Mouse (Mus musculus): ENCODE data around the gene Minpp1. TPM values are rescaled to one million over a fixed set of nuclear protein-coding genes. Genes with fewer than 3 reads are reported as not detected.

Minpp1 gene
- polyA plus RNA-seq, 1 experiment from 2014 or later, result 66.4 TPM

DNA sequence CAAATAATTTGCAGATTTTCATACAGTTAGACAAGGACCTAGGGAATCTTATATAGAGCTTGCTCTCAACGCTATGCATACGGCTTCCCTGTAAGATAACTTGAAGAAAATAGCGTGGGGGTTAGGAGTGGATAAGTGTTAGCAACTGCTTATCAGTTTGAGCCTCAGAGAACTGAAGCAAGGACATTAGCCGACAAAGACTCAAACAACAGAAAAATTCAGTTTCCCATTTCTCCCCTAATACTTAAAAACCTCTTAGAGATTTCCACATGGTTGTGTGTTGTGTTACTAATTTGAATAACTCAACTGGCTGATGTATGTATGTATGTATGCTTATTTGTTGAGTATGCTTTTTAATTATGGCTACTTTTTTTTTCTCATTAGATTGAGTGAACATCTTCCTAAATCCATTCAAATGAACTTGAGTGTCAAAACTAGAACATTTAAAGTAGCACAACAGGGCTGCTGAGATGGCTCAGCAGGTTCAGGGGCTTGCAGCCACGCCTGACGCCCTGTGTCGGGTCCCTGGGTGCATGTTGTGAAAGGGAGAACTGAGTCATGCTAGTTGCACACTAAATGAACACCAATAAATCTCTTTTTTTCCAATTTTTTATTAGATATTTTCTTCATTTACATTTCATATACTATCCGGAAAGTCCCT lies 2.2 kb downstream of the Minpp1 start:
- no peak for DNase-seq (ENCODE audit: low spot score)

DNA sequence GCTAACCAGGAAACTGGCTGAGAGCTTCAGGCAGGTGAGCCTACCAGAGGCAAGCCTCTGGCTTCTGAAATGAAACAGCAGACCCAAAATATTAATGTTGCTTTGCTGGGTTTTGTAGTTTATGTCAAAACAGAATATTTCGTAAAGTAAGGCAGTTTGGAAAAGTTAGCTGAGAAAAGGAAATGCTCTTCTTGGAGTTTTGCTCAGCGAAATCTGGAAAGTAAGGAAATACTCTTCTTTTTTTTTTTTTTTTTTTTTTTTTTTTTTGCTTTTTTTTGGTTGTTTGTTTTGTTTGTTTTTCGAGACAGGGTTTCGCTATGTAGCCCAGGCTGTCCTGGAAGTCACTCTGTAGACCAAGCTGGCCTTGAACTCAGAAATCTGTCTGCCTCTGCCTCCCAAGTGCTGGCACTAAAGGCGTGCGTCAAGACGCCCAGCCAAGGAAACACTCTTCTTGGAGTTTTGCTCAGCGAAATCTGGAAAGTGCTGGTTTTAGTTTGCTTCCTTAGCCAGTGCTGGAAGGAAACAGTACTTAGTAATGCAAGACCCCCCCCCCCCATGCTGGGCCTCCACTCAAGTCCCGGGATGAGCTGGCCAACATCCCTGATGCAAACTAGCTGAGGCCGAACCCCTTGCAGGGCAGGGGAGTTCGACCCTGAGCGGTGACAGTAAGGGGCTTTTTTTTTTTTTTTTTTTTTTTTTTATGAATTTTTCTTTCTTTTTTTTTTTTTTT lies 3.8 kb downstream of the Minpp1 start:
- no peak for DNase-seq (ENCODE audit: low spot score)

DNA sequence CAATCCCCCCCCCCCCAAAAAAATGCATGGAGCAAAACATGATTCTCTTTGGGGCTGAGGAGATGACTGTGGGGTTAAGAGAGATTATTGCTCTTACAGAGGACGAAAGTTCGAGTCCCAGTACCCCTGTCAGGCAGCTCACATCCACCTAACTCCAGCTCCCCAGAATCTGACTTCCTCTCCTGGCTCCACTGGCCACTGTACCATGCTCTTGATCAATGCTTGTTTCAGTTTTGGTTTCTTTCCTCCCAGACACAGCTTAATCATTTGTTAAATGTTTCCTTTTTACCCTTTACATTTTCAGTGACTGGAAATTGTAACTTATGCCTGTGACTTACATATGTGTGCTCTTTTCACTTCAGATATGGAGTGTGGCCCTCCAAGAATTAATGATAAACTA lies 5.4 kb downstream of the Minpp1 start:
- no peak for DNase-seq (ENCODE audit: low spot score)

DNA sequence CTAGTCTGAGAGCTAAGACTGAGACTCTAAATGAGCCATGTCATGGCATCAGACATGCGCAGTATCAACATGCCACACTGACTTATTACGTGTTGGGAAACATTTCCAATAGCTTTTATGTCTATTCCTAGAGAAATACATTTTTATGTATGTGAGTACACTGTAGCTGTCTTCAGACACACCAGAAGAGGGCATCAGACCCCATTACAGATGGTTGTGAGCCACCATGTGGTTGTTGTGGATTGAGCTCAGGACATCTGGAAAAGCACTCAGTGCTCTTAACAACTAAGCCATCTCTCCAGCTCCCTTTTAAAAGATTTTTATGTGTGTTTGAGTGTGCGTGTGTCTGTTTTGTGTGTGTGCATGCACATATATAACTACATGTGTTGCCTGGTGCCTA lies 6.8 kb downstream of the Minpp1 start:
- no peak for DNase-seq (ENCODE audit: low spot score)

DNA sequence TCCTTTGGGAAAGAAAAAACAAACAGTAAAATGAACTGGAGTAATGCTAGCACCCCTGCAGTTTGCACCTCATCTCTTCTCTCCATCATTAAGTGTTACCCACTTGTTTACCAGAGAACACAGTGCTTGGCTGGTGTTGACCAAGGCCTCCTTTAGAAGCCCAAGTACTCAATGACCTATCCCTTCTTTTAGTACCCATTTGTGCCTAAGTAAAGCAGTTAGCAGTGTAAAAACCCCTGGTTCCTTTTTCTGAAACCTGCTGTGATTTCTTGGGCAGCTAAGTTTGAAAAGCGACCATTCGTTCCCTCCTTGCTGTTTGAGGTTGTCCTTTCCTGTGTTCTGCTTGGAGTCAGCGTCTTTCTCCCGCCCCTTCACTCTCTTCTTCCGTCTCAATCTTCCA lies 7.4 kb downstream of the Minpp1 start:
- DNase-seq (ENCODE audit: low spot score), result no peak

DNA sequence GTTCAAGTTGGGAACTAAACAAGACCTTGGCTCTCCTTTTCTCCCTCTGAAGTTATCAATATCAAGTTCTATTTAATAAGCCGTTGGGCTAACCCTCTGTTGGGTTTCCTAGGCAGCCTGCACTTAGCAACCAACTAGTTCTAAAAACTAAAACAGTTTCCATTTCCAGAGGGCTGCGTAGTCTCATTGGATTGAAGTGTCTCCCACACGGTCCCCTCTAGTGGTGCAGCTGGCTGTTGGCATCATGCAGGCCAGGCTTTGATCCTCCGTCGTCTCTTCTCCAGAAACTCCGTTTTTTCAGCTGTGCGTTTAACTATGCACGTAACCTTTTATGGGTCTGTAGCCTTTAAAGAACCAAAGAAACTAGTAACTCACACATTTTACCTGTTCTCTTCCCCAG lies 7.9 kb downstream of the Minpp1 start:
- DNase-seq (ENCODE audit: low spot score), result no peak

DNA sequence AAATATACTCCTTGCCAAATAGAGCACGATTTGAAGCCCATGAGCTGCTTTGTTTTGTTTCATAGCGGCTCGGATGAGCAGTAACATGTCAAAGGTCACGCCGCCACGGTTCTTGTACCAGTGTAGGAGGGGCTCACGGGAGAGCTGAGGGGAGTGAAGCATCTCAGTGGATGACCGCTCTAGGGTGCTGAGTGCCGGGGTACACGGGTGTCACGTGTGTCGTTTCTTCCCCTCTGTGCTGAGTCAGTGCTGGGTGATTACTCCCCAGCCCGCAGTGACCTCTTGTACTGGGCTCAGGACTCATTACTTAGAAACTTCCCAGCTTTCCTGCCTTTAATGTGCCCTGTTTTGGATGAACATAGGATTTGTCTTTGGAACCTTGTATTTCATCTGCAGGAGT lies 9.0 kb downstream of the Minpp1 start:
- no peak for DNase-seq (ENCODE audit: low spot score)

DNA sequence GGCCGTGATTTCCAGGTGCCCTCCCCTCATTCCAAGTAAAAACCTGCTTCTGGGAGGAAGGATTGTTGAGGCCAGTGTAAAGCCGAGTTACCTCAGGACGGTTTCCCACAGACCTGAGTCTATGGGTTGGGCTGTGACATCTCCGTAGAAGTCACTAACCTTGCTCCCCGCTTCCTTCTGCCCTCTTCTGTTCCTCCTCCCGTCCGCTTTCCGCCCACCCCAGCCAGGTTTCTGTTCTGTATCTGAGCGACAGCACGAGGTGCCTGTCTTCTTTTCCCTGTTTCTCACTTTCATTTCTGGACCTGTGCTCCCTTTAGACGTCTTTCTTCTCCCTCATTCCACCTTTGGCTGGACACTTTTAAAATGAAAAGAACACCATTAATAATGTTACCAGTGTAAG lies 9.5 kb downstream of the Minpp1 start:
- no peak for DNase-seq (ENCODE audit: low spot score)

DNA sequence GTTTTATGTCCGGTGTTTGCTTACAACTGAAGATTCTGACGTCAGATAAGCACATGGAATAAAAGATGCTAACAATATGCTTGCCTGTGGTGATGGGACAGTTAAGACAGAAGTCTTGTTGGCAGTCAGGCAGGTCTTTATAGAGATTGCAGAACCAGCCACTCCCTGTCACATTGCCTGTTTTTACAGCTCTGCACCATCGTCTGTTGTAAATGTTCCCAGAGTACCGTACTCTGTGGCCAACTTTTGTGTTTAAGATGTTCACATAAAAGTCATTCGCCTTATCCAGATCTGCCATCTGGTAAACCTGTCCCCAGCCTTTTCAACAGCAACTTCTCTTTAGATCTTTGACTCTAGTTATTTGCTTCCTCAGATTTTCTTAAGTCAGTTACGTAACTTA lies 11.8 kb downstream of the Minpp1 start:
- DNase-seq (ENCODE audit: low spot score), result peak; percentile 40

DNA sequence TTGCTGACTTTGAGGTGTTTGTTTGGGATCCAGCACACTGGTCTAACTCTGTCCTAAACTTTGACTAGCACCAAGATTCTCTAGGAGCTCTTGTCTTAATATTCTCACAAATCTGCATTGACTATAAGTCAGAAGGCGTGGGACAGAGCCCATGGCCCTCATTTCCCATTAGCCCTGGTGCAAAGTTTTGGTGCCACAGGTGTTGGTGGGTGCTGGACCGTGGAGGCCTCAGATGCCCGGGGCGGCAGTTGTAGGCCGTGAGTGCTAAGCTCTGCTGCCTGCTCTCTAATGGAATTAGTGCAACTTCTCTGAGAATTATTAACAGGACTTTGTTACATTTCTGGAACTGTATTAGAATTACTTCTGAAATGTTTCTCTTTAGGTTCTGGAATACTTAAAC lies 12.4 kb downstream of the Minpp1 start:
- no peak for DNase-seq (ENCODE audit: low spot score)

DNA sequence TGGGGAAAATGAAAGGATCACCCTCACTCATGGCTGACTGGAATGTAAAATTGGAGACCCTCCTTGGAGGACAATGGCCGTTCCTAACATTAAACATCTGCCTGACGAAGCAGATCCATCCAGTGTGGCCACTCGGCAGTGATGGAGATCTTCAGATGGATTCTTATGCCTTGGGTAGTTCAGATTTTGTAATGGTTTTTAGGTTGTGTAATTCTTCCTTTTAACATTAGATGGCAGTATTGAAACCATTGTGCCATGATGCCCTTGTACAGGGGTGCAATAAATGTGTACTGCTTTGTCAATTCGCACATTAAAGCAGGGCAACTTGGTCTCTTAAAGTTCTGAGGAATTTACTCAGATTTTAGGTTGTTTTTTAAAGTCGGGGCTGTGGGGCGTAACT lies 15.8 kb downstream of the Minpp1 start:
- peak; percentile 51 for DNase-seq (ENCODE audit: low spot score)

DNA sequence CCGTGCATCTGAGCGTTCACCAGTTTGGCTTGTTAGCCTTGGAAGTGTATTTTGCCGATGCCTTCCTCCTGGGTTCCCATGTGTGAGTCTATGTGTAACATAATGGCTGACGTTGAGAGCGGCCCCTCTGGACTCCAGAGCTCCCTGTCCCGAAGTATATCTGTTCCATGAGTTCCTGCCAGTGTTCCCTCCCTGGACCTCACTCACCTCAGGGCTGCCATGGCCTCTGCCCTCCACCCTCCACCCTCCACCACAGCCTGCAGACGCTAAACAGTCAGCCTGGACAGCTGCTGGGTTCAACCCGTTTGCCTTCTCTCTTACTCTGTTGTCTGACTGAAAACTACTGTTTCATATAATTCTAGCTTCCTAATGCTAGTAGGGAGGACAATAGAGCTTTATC lies 20.5 kb downstream of the Minpp1 start:
- no peak for DNase-seq (ENCODE audit: low spot score)

DNA sequence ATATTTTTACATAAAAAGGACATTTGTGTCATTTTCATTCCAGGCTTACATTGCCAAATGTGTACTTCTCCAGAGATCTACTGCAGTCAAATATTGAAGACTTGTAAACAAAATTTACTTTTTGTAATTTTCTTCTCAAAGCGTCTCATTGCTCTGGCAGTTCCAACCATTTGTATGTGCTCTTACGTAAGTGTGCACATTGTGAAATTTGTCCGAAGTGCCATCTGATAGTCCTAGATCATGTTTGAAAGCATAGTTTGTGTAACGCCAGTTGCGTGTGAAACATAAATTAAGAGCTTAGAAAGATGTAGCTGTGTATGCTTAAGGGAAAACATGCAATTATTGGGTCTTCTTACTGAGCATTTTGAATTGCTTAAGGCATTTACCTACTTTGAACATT lies 20.9 kb downstream of the Minpp1 start:
- no peak for DNase-seq (ENCODE audit: low spot score)

DNA sequence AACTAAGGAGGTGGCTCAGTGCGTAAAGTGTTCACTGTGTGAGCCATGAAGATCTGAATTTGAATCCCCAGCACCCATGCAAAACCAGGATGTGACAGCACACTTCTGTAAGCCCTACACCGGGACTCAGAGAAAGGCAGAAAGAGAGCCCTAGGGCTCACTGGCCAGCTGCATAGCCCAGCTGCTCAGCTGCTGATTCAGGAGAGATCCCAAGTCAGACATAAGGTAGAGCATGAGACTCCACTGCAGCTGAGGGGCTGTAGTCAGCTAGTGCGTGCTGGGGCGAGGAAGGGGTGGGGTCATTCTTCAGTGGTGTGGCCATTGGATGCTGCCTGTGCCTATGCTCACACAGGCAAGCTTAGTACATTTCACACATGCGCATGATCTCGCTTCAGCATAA lies 21.5 kb downstream of the Minpp1 start:
- DNase-seq (ENCODE audit: low spot score), result no peak

DNA sequence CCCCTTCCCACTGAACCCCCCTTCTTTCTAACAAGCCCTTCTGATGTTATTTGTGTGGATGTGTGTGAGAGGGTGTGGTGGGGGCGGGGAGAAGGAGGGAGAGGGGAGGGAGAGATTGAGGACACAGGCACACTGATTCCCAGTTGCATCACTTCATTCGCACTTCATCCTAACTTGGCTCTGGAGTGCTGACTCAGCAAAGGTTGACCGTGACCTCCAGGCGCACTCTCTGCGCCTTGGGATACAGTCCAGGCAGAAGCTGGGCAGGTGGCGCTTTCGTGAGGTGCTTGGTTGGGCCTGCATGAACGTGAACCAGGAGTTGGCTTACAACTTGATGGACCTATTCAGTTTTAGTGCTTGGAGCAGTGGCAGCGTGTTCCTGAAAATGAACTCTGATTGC lies 22.0 kb downstream of the Minpp1 start:
- no peak for DNase-seq (ENCODE audit: low spot score)

DNA sequence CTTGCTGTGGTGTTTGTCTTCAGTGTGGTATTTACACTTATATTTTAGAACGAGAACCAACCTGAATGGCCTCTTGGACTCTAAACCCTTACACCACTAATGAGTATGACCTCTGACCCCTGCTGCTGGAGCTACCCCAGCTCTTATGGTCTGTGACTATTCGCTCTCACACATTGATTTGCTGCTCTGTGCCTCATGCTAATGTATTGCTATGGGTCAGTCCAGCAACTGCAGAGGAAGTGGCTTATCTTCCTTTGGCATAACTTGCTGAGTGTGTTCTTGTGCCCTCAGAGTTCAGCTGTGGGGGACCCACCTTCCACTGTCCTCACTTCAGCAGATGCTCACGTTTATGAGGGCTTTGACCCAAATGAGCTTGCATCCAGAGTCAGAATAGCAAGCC lies 24.7 kb downstream of the Minpp1 start:
- no peak for DNase-seq (ENCODE audit: low spot score)

DNA sequence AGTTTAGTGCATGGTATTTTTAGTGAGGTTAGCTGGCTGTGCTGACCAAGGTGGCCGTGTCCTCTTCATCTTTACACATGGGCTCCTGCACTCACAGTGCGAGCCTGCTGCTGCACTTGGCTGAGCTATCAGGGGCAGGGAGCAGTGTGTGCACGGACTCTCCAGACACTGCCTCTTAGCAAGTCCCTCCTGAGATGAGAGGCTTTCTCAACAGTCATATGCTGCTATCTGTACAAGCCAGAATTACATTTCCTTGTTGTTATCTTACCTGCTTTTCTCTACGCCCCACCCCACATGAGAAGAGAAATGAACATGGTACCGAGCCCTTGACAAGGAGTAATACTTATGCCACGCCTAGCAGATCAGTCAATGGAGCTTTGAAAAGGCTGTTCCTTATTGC lies 25.4 kb downstream of the Minpp1 start:
- DNase-seq (ENCODE audit: low spot score), result no peak

DNA sequence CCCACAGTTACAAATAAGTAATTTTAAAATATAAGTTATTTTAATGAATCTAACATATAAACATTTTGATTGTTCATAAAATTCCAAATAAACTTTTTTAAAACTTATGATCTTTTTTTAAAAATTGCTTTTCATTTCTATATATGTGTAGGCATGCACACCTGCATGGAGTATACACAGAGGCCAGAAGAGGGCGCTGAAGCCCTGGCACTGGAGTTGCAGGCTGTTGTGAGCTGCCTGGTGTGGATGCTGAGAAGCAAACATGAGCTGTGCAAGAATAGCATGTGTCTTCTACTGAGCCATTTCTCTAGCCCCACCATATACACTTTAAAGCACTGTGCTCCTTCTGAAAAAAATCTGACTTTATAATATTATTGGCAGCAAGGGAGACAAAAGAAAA lies 26.9 kb downstream of the Minpp1 start:
- DNase-seq (ENCODE audit: low spot score), result peak; percentile 41

DNA sequence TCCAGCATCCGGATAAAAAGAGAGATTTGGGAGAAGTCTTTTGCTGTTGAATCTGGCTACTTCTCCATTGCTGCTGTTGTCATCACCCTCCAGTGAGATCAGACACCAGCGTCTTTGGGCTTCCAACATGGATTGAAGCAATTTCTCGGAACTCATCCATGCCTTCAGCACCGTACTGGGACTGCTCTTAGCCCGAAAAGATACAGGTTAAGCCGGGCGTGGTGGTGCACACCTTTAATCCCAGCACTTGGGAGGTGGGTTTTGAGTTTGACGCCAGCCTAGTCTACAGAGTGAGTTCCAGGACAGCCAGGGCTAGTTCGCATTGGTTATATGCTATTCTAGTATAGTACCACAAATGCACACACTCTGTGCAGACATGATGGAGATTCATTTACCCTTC lies 31.0 kb downstream of the Minpp1 start:
- DNase-seq (ENCODE audit: low spot score), result no peak

DNA sequence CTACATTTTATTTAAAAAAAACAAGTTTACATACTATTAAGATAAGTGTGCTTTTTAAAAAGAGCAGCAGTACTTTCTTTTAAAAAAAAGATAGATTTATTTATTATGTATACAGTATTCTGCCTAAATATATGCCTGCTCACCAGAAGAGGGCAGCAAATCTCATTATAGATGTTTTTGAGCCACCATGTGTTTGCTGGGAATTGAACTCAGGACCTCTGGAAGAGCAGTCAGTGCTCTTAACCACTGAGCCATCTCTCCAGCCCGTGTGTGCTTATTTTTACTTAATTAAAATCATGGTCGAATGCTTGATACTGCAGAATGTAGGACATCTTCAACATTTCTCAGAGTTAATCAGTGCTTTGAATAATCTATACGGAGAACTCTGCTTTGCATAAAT lies 35.9 kb downstream of the Minpp1 start:
- no peak for DNase-seq (ENCODE audit: low spot score)

DNA sequence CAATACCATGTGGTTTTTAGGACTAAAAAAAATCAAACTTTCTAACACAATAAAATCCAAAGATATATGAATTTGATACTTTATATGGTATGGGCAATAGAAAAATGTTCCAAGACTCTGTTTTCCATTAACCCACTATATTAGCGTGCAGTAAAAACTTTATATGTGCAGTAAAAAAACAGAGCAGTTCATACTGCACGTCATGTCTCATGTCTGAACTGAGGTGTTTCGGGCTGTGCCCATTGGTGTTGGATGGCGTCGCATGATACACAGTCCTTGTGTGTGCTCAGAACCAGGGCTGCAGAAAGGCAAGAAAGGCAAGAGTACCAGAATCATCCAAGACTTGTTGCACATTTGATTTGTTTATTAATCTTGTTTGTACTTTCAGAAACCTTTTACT lies 36.7 kb downstream of the Minpp1 start:
- no peak for DNase-seq (ENCODE audit: low spot score)

DNA sequence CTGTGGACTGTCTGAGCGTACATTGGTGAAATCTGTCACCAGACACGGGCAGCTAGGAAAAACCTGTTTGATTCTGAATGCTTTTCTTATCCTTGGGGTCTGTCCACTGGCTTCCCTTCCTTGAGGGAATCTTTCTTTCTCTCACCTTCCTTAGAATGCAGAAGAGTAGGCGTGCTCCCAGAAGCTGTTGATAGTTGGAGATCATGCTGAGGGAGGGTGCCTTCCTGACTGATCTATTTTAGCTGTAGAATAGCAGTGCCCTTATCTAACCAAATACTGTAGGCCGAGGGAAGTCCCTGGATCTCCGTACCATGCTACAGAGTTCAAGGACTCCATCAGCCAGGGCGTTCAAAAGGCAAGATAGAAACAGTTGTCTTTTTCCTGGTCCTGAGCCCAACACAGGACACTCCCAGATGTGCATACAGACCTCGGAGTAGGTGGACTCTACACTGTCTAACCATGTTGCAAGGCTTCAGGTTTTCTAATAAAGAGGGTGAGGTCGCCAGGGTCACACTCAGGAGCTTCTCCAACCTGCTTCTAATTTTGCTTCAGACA lies 37.3 kb downstream of the Minpp1 start:
- DNase-seq (ENCODE audit: low spot score), result no peak

Data from thymus, postnatal 0 days (tissue).